Mouse (Mus musculus) heart, adult 10 weeks (tissue): ENCODE measurements around the gene Impdh1. TPM values are rescaled to one million over a fixed set of nuclear protein-coding genes. Genes with fewer than 3 reads are reported as not detected.

Experiments
- polyA plus RNA-seq: library from polyadenylated mRNA; stranded (reverse); fragments of 350-450 nt; fragmentation: Illumina TruSeq; extraction: RNeasy Lipid Tissue Mini Kit (QIAGEN cat#74804); gene quantifications from one replicate; pipeline ENCODE4 v1.2.3, GENCODE M21; 2014; ENCODE audit warnings: low read depth, low replicate concordance

Impdh1 gene
- polyA plus RNA-seq = 18.4 TPM

DNA sequence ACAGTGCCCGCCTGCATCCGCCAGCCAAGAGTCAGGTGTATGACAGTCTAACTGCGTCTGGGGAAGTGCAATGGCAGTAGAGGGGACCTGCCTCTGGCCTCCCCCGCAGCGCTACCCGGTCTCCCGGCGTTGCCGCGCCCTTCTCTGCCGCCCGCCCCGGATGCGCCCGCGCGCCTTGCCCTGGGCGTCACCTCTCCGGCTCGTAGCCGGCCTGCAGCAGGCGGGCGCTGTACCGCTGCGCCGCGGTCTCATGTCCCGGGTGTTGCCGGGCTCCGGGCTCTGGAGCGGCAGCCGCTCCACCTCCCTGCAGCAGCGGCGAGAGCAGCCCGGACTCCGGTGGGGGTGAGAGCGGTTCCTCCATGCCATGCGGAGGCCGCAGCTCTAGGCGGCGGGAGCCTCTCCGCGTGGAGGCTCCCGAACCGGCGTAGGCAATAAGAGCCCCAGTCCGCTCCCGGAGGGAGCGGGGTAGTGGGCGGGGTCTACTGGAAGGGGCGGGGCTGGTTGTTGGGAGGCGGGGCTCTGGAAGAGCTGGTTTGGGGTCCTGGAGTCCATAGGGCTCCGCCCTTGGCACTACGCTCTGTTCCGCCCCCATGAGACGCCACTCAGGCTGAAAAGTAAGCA lies at the start of gene Impdh1:
TSS of gene Impdh1 (minus strand) at position 484 of the 621 bp plus-strand sequence.

DNA sequence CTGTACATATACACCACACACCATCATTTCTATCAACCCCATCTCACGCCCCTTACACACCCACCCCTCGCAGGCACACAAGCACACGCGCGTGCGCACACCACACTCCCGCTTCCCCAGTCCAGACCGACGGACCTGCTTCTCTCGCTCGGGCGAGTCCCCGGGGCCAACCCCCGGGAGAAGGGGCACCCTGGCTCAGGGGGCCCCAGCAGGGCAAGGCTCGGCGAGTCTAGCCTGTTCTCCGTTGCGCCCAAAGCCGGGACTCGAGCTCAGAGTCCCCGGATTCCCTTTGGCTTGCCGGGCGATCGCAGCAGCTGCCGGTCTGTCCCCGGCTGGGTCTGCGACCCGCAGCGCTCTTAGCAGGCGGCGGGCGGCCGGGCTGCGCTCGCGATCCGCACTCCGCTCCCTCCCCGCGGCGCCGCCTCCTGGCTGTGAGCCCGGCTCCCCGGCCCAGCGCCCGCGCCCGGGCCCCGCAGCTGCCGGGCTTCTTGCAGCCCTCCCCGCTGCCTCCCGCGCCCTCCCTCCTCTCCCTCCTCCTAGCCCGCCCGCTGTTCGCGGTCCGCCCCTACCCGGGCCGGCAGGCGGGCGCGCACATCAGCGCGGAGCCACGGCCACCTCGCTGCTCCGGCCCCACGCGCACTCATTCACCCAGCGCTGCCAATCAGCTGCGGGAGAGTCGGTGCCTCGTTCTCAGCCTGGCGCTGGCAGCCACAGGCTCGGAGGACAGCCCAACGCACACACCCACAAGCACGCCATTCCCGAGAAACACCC lies 37.1 kb downstream of the Impdh1 start, which contains the start of gene Prrt4:
TSS of gene Prrt4 (minus strand) at position 697 of the 771 bp plus-strand sequence.

DNA sequence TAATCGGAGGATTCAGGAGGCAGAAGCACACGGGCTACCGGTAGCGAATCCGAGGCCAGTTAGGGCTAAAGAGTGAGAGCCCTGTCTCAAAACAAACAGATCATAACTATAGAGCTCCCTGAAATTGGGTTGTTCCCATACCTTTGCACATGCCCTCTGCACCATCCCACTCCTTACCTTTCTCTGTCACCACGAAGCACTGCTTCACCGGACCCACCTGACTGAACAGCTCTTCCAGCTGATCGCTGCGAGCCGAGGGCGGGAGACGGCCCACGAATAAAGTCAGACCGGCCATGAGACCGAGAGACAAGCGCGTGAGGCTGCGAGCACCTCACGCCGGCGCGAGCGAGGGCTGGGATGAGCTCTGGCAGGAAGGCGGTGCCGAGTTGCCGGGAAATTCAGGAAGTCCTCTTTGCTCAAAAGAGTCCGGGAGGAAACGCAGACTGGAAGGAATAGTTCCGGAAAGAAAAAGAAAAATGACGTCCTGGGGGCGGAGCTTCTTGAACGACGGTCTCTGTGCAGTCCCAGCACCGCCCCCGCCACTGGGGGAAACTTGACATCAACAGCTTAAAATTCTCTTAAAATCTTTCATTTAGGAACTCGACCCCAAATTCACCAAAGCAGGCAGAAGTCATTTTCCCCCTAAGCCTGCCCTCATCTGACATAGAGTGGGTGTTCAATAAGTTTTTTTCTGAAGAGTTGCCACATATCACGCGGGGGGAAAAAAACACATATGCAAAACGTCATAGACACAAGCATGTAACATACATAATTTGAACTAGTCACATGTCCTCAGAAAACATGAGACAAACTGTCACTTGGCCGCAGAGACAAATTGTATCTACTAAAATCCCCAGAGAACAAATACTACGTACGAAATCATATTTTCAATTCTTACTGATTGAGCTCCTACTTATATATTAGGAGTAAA lies 51.6 kb downstream of the Impdh1 start, which contains the start of gene Rbm28:
TSS of gene Rbm28 (minus strand) at position 693 of the 931 bp plus-strand sequence.

Other genes with a start within 250 kb of the Impdh1 start
- 0.13 TPM for gene Lep, start 156.1 kb downstream of the Impdh1 start, polyA plus RNA-seq
- 34.6 TPM for gene Rbm28, start 51.4 kb downstream of the Impdh1 start, polyA plus RNA-seq
- gene Prrt4, start 36.8 kb downstream of the Impdh1 start, polyA plus RNA-seq = 1.3 TPM
- 9.1 TPM for gene Hilpda, start 56.1 kb upstream of the Impdh1 start, polyA plus RNA-seq
- gene Fam71f2, start 63.2 kb upstream of the Impdh1 start, polyA plus RNA-seq = not detected
- gene Fam71f1, start 102.8 kb upstream of the Impdh1 start, polyA plus RNA-seq = not detected
- gene Calu, start 131.7 kb upstream of the Impdh1 start, polyA plus RNA-seq = 259 TPM
- not detected for gene Opn1sw, start 172.1 kb upstream of the Impdh1 start, polyA plus RNA-seq
- 1.5 TPM for gene Ccdc136, start 179.9 kb upstream of the Impdh1 start, polyA plus RNA-seq
- 97.5 TPM for gene Flnc, start 216.9 kb upstream of the Impdh1 start, polyA plus RNA-seq